Mouse (Mus musculus): ENCODE data around the gene Spdye4b. TPM values are rescaled to one million over a fixed set of nuclear protein-coding genes. Genes with fewer than 3 reads are reported as not detected.
"Not testable (repeated sequence)": the region's sequence is repeated elsewhere in the genome, so short reads cannot be mapped to it uniquely, and the experiment has no call there.

The Spdye4b gene
- not detected for total RNA-seq (2022)

- DNase-seq = peak; percentile 94
Measured at GRCm38 (mm10) chr5:143180255-143181076, at the start of gene Spdye4b, which contains the start of gene Rbak. TSS of gene Spdye4b (plus strand) at chr5:143181017. TSS of gene Rbak (minus strand) at chr5:143180775.

- DNase-seq = no peak
Measured at GRCm38 (mm10) chr5:143132935-143133514, 47.8 kb upstream of the Spdye4b start.

DNA sequence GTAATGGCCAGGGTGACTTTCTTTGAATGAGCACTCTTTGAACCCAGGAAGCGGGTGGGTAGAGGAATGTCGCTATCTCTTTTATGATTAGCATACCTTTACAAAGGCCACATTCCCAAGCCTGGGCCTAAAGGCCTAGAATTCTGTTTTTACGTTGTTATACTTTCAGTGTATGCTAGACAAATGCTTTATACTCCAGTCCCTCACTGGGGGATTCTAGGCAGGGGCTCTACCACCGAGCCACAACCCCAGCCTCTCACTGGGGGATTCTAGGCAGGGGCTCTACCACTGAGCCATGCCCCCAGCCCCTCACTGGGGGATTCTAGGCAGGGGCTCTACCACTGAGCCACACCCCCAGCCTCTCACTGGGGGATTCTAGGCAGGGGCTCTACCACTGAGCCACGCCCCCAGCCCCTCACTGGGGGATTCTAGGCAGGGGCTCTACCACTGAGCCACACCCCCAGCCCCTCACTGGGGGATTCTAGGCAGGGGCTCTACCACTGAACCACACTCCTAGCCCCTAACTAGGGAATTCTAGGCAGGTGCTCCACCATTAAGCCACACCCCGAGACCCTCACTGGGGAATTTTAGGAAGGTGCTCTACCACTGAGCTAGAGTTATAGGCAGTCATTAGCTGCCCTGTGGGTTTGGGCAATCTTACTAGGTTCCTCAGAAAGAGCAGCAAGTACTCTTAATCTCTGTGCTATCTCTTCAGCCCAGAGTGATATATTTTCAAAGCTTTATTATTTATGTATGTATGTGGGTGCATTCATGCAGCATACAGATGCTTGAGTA, 46.4 kb upstream of the Spdye4b start:
- not testable (repeated sequence) for DNase-seq

- no peak for DNase-seq
Measured at GRCm38 (mm10) chr5:143135042-143135441, 45.8 kb upstream of the Spdye4b start.

DNA sequence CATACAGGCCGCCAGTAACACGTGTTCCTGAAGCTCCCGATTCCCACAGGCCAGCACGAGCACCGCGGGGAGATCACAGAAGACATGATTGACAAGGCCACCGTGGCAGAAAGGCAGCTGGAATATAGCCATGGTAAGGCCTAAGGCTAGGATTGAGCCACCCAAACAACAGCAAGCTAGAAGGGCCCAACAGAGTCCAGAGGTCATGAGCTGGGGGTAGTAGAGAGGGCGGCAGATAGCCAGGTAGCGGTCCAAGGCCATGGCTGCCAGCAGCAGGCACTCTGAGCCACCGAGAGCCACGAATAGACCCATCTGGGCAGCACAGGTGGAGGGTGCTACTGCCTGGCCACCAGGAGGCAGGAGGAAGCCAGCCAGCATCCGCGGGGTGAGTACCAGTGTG, 43.2 kb upstream of the Spdye4b start:
- DNase-seq = no peak

DNA sequence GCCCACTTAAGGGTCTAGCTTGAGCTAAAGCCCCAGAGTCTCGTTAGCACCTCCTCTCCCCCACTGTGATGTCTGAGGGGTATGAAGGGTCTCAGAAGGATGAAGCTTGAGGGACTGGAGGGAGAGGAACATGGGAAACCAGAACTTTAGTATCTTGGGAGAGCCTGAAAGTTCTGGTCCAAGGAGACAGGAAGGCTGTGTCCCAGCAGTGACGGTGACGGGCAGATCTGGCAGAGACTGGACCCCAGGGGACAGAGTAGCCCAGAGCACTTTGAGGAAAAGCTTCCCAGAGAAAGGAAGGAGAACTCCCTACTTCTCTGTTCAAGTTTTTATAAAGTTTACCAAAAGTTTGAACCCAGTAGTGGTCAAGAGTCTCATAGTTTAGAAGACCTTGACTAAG, 33.3 kb upstream of the Spdye4b start, which contains the start of gene Olfr718-ps1:
Gene Olfr718-ps1 (minus strand): TSS at position 101 of the 400 bp plus-strand sequence.
- DNase-seq = no peak

GRCm38 (mm10) chr5:143148661-143149060, 32.2 kb upstream of the Spdye4b start:
- no peak for DNase-seq

- DNase-seq = no peak
Measured at GRCm38 (mm10) chr5:143149536-143149935, 31.3 kb upstream of the Spdye4b start.

DNA sequence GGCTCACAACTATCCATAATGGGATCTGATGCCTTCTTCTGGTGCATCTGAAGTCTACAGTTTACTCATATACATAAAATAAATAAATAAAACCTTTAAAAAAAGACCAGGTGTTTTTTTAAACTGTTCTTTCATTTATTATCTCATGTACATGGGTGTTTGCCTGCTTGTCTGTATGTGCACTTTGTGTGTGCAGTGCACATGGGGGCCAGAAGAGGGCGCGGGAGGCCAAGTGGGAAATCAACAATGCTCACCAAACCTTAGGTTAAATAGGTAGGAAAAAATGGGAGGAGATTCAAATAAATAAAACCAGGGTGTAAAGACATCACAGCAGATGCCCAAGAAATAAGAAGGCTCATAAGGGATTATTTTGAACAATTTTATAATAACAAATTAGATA, 30.8 kb upstream of the Spdye4b start:
- DNase-seq = no peak

GRCm38 (mm10) chr5:143153756-143154155, 27.1 kb upstream of the Spdye4b start:
- no peak for DNase-seq

DNA sequence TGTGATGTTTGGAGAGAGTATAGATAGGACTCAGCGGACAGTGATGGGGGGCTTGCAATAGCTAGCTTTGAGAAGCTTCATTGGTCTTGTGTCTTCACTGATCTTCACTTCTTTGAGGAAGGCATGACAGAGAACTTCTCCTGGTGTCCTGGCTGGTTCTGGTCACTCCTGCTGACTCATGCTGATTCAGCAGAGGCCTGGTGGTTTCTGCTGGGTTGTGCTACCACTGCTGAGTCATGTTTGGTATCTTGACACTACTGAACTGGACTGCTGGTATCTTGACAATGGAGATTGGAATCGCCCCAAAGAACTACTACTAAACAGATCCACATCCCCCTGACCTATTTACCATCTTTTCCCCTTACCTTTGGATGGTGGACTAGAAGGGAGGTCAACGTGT, 25.3 kb upstream of the Spdye4b start:
- no peak for DNase-seq

DNA sequence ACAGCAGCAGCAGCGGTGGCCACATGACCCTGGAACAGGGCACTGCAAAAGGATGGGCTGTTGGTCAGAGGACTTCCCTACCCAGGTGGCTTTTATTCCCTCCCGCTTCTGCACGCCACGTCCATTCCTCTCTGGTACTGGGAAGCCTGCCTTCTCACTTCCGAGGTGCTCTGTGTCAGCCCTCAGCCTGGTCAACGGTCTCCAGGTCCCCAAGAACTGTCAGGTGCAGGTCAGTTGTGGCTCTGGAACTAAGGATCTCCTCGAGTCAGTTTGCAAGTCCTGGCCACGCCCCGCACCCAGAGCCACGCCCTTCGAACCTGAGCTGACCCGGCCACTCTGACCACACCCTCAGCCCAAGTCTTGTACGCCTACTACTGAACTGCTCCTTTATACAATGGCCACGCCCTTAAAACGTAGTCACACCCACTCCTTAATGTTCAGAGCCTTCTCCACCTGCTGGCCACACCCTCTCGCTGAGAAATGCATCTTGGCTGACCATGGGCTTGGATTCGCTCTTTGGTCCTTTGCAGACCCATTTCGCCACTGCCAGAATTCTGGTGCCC, 15.2 kb upstream of the Spdye4b start:
- no peak for DNase-seq

DNA sequence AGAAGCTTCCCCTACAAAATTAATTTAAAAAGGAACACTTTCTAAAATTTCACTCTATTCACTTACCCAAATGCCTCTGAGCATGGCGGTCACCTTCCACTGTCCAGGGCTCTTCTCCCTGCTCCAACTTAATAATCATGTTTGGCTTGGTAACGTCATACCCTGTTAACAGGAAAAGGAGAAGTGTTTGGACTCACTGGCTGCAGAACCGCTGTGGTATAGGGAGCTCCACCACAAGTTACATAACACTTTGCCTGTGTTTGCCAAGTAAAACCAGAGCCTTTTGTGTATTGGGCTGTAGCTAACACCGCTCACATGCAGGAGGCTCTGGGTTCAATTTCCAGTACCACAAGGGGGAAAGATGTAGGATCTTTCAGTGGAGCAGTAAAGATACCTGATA, 4.8 kb upstream of the Spdye4b start:
- DNase-seq = no peak

GRCm38 (mm10) chr5:143177541-143178200, 3.1 kb upstream of the Spdye4b start:
- peak; percentile 15 for DNase-seq

GRCm38 (mm10) chr5:143179179-143179578, 1.6 kb upstream of the Spdye4b start:
- no peak for DNase-seq

DNA sequence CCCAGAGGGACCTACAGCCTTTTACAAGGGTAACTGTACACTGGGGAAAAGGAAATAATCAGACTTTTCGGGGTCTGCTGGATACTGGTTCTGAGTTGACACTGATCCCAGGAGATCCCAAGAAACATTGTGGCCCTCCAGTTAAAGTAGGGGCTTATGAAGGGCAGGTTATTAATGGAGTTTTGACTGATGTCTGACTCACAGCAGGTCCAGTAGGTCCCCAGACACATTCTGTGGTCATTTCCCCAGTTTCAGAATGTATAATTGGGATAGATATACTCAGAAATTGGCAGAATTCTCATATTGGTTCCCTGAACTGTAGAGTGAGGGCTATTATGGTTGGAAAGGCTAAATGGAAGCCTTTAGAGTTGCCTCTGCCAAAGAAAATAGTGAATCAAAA, 7.2 kb downstream of the Spdye4b start:
- not testable (repeated sequence) for DNase-seq

- DNase-seq = no peak
Measured at GRCm38 (mm10) chr5:143192806-143193205, 12.0 kb downstream of the Spdye4b start.

DNA sequence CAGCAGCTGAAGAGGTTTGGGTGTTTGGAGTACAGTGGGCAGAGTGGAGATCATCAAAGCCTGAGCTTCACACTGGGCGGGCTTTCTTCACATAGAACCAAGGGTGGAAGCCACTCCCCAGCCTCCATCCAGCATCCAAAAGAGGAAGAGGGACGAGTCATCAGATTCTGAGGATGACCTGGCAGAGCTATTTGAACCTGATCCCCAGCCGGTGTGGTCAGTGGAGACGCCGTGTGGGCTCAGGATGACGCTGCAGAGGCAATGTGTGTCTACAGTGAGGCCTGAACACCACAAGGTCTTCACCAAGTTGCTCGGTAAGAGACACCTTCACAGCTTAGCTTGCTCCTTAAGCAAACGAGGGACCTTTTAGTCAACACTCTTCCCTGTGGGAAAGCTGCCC, 13.9 kb downstream of the Spdye4b start:
- not testable (repeated sequence) for DNase-seq

- no peak for DNase-seq
Measured at GRCm38 (mm10) chr5:143195166-143195565, 14.3 kb downstream of the Spdye4b start.

- DNase-seq = peak; percentile 21
Measured at GRCm38 (mm10) chr5:143196506-143196905, 15.7 kb downstream of the Spdye4b start.

DNA sequence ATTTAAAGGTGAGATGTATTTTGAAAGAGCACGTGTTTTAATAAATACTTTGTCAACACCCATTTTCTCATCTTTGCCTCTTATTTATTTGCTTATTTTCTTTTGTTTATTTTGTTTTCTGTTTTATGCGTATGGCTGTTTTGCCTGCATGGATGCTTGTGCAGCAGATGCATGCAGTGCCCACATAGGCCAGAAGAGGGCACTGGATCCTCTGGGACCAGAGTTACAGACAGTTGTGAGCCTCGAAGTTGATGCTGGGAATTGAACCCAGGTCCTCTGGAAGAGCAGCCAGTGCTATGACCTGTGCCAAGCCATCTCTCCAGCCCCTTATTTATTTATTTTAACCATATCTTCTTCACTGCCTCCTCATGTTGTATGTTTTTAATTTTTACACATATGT, 24.2 kb downstream of the Spdye4b start:
- DNase-seq = no peak

DNA sequence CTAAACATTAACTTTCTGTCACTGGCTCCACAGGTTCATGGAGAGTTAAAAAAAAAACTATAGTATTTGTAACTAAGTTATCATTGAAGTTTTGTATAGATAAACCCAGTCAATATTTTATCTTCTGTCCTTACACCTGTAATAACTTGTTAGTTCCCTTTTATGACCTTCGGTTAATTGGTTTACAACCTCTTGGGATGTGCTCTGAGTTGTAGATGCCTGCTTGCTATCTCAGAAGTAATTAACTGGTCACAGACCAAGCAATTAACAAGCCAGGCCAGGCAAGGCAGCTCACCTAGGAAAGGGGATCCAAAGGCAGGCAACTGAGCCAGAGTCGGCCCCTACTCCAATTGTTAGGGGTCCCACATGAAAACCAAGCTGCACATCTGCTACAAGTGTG, 33.0 kb downstream of the Spdye4b start:
- no peak for DNase-seq
